Mouse (Mus musculus) embryo, embryonic 11.5 days (tissue): ENCODE results near the gene Tenm1.

Source experiments
- DNase-seq: peaks from one replicate; pipeline ENCODE4 v3.0.0-alpha.2; 2012; ENCODE audit warnings: low read depth, low spot score

The Tenm1 gene

GRCm38 (mm10) chrX:43428855-43429263 is at the start of gene Tenm1:
Gene Tenm1, minus strand, starts transcription at chrX:43429126.
- DNase-seq, result no peak

GRCm38 (mm10) chrX:43467311-43467710 is 38.4 kb upstream of the Tenm1 start:
- DNase-seq, result no peak

DNA sequence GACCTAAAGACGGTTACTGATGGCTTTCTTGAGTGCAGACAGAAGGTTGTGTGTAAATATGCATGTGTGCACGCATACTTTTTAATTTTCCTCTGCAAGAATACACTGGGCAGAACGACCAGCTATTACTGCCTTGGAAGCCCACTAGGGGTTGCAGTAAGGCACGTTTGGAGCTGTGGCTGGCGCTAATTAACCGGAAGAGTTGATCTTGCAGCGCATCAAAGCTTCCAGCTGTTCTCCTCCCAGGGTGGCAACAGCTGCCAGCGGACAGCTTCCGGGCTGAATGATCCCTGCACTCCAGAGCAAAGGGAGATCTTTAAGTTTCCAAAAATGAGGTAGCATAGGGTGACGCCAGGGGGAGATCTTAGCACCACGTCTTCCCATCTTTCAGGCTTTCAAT is 1.7 kb upstream of the Tenm1 start:
- no peak for DNase-seq

GRCm38 (mm10) chrX:43429982-43430531 is 1.1 kb upstream of the Tenm1 start:
- DNase-seq, result no peak

DNA sequence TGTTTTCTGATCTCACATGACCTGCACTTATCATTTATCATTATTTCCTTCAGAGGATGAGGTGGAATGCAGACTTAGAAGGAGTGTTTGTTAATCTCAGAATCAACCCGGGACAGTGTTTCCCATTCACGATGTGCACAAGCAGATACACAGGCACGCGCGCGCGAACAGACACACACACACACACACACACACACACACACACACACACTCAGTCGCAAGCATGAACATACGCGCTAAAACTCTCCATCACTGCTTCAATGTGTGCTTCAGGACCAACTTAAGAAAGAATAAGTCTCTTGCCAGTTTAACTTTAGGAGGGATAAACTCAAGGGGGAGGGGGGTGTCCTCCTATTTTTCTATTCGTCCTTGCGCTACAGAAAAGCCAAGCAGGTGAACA is 411 bp upstream of the Tenm1 start:
- no peak for DNase-seq

DNA sequence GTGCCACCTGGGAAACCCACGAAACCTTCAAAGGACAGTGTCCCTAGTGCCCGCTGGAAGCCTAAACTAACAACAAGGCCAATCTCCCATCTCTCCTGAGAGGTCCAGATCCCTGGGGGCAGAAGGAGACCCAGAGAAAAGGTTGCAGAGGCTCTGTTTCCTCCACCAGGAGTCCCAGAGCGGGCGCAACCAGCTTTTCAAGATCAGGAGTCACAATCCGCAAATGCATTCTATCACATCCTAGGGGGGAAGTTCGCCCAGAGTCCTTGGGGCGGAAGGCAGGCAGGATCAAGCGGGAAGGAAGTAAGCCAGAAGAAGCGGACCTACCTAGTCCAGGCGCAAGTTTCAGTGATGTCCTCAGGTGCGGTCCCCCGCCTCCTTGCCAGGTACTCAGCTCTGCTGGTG is 963 bp downstream of the Tenm1 start:
- DNase-seq, result no peak

- DNase-seq, result no peak
Observed at GRCm38 (mm10) chrX:43427111-43427510, 1.8 kb downstream of the Tenm1 start.

GRCm38 (mm10) chrX:43397957-43398356 is 31.0 kb downstream of the Tenm1 start:
- DNase-seq, result no peak

DNA sequence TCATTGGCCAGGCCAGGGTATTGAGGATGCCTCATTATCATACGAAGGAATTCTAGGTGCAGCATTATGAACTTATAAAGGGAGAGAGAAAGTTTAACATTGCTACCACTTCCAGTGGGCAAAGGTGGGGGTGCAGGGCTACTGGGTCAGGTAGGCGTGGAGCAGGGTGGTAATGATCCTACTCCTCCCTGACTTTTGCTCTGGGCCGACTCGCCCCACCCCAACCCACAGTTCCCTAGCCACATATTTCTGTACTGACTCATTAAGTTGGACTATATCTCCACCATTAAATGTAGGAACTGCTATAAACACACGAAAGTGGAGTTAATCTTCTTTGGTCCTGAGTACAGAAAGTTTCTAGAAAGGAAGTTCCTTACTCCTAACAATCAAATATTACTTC is 40.8 kb downstream of the Tenm1 start:
- no peak for DNase-seq

GRCm38 (mm10) chrX:43372526-43372925 is 56.4 kb downstream of the Tenm1 start:
- no peak for DNase-seq

GRCm38 (mm10) chrX:43319351-43319750 is 109.6 kb downstream of the Tenm1 start:
- DNase-seq, result no peak

GRCm38 (mm10) chrX:43317801-43318520 is 111.0 kb downstream of the Tenm1 start:
- no peak for DNase-seq

DNA sequence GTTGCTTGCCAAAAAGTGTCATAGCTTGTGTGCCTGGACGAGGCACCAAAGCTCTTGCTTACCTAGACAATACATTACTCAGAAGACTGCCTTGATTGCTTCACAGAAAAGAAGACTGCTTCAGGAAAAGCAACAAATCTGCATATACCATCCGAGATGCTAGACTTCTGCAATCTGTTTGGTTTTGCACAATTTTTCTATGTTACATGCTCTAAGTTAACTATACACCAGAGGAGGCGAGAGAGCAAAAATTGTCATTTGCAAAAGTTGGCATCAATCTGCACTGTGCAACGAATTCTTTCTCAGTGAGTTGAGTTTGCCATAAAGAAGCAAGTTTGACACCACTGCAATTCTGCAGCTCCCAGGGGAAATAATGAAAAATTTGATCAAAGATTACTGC is 193.1 kb downstream of the Tenm1 start:
- no peak for DNase-seq

GRCm38 (mm10) chrX:43205003-43205402 is 223.9 kb downstream of the Tenm1 start:
- no peak for DNase-seq

- DNase-seq, result no peak
Observed at GRCm38 (mm10) chrX:43202249-43202783, 226.6 kb downstream of the Tenm1 start.

DNA sequence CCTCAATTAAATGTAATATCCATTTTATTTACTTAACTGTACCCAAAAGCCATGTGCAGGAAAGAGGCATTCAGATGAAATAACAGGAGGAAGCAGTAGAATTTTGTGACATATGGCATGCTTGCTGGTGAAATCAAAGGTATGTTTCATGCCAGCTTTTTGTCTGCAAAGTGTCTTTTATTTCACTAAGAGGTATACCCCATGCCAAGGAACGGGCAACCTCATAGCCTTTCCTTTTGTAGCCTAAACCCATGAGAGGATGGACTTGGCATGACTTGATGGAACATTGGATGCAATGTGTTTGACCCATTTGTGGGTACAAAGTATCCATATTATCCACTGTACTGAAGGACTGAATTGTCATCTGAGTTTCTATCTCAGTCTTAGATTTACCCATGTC is 246.0 kb downstream of the Tenm1 start:
- DNase-seq, result no peak

DNA sequence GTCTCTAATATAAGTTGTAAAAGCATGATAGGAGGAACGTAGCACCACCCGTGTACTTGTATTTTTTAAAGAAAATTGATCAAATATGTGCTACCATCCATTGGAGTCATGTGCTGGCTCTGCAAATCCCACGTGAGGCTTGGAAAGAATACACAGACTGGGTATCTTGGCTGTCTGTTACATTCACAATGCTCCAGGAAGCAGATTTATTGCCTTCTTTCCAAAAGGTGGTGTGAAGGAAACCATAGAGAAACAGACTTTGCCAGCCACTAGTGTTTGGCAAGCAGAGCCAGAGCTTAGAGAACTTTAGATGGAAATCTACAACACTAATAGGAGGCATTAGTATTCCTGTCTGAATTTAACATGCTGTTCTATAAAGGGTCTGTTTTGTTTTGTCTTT is 277.4 kb downstream of the Tenm1 start:
- no peak for DNase-seq

- DNase-seq, result no peak
Observed at GRCm38 (mm10) chrX:43129696-43130095, 299.2 kb downstream of the Tenm1 start.

- no peak for DNase-seq
Observed at GRCm38 (mm10) chrX:43122491-43122890, 306.4 kb downstream of the Tenm1 start.

DNA sequence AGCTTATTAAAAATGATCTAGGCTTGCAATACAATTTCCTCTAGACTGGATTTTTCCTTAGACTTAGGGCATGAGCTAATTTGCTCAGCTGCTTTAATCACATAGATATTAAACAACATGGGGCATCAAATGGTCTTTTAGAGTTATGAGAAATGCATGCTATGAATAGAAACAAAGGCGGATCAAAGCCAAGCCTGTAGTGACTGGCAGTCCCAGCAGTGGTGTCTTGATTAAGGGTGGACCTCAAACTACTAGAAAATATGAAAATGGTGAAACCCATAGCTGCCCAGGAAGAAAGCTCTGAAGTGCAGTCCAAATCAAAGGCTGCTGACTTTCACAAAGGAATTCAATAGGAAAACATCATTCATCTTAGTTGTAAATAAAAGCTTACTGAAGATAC is 306.9 kb downstream of the Tenm1 start:
- no peak for DNase-seq

DNA sequence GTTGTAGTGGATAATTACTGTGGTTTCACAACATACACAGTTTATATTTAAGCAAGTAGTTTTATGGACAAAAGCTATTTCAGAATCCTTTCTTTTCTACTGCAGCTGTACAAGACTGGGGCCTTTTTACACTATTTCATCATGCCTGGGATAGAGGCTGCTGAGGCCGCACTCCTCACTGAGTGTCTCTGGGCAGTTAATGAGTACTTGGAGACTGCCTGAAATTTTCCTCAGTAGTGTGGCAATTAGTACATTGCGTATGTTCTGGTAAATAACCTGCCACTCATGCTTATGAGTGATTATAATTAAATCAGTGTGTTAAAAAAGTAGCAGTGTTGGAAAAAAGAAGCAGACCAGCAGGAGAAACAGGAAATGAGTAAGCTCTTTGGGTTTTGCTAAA is 442.8 kb downstream of the Tenm1 start:
- DNase-seq, result no peak

GRCm38 (mm10) chrX:42973562-42973961 is 455.4 kb downstream of the Tenm1 start:
- no peak for DNase-seq

GRCm38 (mm10) chrX:42967611-42968010 is 461.3 kb downstream of the Tenm1 start:
- no peak for DNase-seq
